Mouse (Mus musculus): ENCODE results near the gene Cd2bp2. TPM values are rescaled to one million over a fixed set of nuclear protein-coding genes. Genes with fewer than 3 reads are reported as not detected.

The Cd2bp2 gene
- total RNA-seq (2014; fragmentation: Nextera tagmentation), result 21.1 and 44.7 TPM in 2 replicates
- 44.1 and 58.2 TPM in 2 replicates for total RNA-seq (2017)

- peak; percentile 93 for ATAC-seq (replicated peaks; ENCODE audit: poor library complexity, severe bottlenecking)
These were observed at the start of gene Cd2bp2 for GRCm38 (mm10) chr7:127195544-127196295. Gene Cd2bp2, minus strand, starts transcription at chr7:127196050.

- ATAC-seq (replicated peaks; ENCODE audit: poor library complexity, severe bottlenecking), result peak; percentile 30
These were observed 49.0 kb upstream of the Cd2bp2 start for GRCm38 (mm10) chr7:127244658-127245510.

- ATAC-seq (replicated peaks; ENCODE audit: poor library complexity, severe bottlenecking), result peak; percentile 93
These were observed 48.2 kb upstream of the Cd2bp2 start, which contains the start of gene Zfp771 for GRCm38 (mm10) chr7:127243870-127244657. Gene Zfp771, plus strand, starts transcription at chr7:127244274.

GRCm38 (mm10) chr7:127243361-127243867 is 47.6 kb upstream of the Cd2bp2 start:
- ATAC-seq (replicated peaks; ENCODE audit: poor library complexity, severe bottlenecking), result no peak

GRCm38 (mm10) chr7:127234777-127235176 is 38.9 kb upstream of the Cd2bp2 start:
- no peak for ATAC-seq (replicated peaks; ENCODE audit: poor library complexity, severe bottlenecking)

- ATAC-seq (replicated peaks; ENCODE audit: poor library complexity, severe bottlenecking), result no peak
These were observed 37.9 kb upstream of the Cd2bp2 start for GRCm38 (mm10) chr7:127233765-127234164.

- 0 out of 2 replicates have a peak, but pooled peaks have one; percentile 5 for ATAC-seq (replicated peaks; ENCODE audit: poor library complexity, severe bottlenecking)
These were observed 37.5 kb upstream of the Cd2bp2 start for GRCm38 (mm10) chr7:127233368-127233749.

GRCm38 (mm10) chr7:127232622-127233367 is 36.9 kb upstream of the Cd2bp2 start, which contains the start of the genes Zfp553 and Sept1:
Gene Zfp553, plus strand, starts transcription at chr7:127233061.
Gene Sept1, minus strand, starts transcription at chr7:127233130.
- ATAC-seq (replicated peaks; ENCODE audit: poor library complexity, severe bottlenecking), result peak; percentile 82

GRCm38 (mm10) chr7:127231826-127232621 is 36.2 kb upstream of the Cd2bp2 start:
- ATAC-seq (replicated peaks; ENCODE audit: poor library complexity, severe bottlenecking), result no peak

GRCm38 (mm10) chr7:127231376-127231775 is 35.5 kb upstream of the Cd2bp2 start:
- no peak for ATAC-seq (replicated peaks; ENCODE audit: poor library complexity, severe bottlenecking)

GRCm38 (mm10) chr7:127228615-127229303 is 32.9 kb upstream of the Cd2bp2 start:
- ATAC-seq (replicated peaks; ENCODE audit: poor library complexity, severe bottlenecking), result peak; percentile 65

GRCm38 (mm10) chr7:127225147-127225995 is 29.5 kb upstream of the Cd2bp2 start:
- ATAC-seq (replicated peaks; ENCODE audit: poor library complexity, severe bottlenecking), result no peak

- no peak for ATAC-seq (replicated peaks; ENCODE audit: poor library complexity, severe bottlenecking)
These were observed 28.8 kb upstream of the Cd2bp2 start for GRCm38 (mm10) chr7:127224616-127225015.

- no peak for ATAC-seq (replicated peaks; ENCODE audit: poor library complexity, severe bottlenecking)
These were observed 27.9 kb upstream of the Cd2bp2 start for GRCm38 (mm10) chr7:127223515-127224478.

- ATAC-seq (replicated peaks; ENCODE audit: poor library complexity, severe bottlenecking), result no peak
These were observed 27.3 kb upstream of the Cd2bp2 start for GRCm38 (mm10) chr7:127223106-127223505.

GRCm38 (mm10) chr7:127220440-127220839 is 24.6 kb upstream of the Cd2bp2 start:
- no peak for ATAC-seq (replicated peaks; ENCODE audit: poor library complexity, severe bottlenecking)
